Mouse (Mus musculus): ENCODE results near the gene Dcst1.

- TF ChIP-seq CTCF (IDR thresholded peaks at IDR 0.05; ENCODE audit: low read depth, low read length) (no peak), POLR2A (IDR thresholded peaks at IDR 0.05; ENCODE audit: borderline replicate concordance, low read depth, low read length) (no peak)
Observed at GRCm38 (mm10) chr3:89332013-89332412, 33.0 kb downstream of the Dcst1 start.

Data from bone marrow macrophage, adult 2 months (primary cell).